Mouse (Mus musculus): ENCODE data around the gene Edem3. TPM values are rescaled to one million over a fixed set of nuclear protein-coding genes. Genes with fewer than 3 reads are reported as not detected.
"Not testable (repeated sequence)": the region's sequence is repeated elsewhere in the genome, so short reads cannot be mapped to it uniquely, and the experiment has no call there.

Gene Edem3
- polyA plus RNA-seq, 1 experiment: 8.6 TPM

- no peak overlapping the region for H3K27ac ChIP-seq (ENCODE audit: control insufficient read depth, insufficient read depth, low read depth, low read length, poor library complexity)
- no peak for TF ChIP-seq POLR2A (IDR thresholded peaks at IDR 0.05; ENCODE audit: borderline replicate concordance, control insufficient read depth, low read depth, low read length)
- TF ChIP-seq CTCF (IDR thresholded peaks at IDR 0.05; ENCODE audit: control insufficient read depth, insufficient read depth, low read length): no peak
- WGBS: 84% methylated on average over 3 of the region's 3 CpGs
- H3K4me1 ChIP-seq (ENCODE audit: control insufficient read depth, insufficient read depth, low read length): no peaks in the 10 kb centered on the region
- no peak overlapping the region for H3K4me3 ChIP-seq (replicated peaks; ENCODE audit: control insufficient read depth, low read depth, low read length)
These were observed 14.2 kb downstream of the Edem3 start for GRCm38 (mm10) chr1:151769200-151769913.

GRCm38 (mm10) chr1:151777616-151778015, 22.4 kb downstream of the Edem3 start:
- Histone ChIP-seq H3K27ac (ENCODE audit: control insufficient read depth, insufficient read depth, low read depth, low read length, poor library complexity) (no peak overlapping the region), H3K4me1 (ENCODE audit: control insufficient read depth, insufficient read depth, low read length) (no peaks in the 10 kb centered on the region; the same call in 1 of the 2 replicates), H3K4me3 (replicated peaks; ENCODE audit: control insufficient read depth, low read depth, low read length) (no peak overlapping the region)
- WGBS: 93% methylated on average over 2 of the region's 2 CpGs
- TF ChIP-seq CTCF (IDR thresholded peaks at IDR 0.05; ENCODE audit: control insufficient read depth, insufficient read depth, low read length) (no peak), POLR2A (IDR thresholded peaks at IDR 0.05; ENCODE audit: borderline replicate concordance, control insufficient read depth, low read depth, low read length) (no peak)

GRCm38 (mm10) chr1:151778592-151778991, 23.4 kb downstream of the Edem3 start:
- 100% methylated on average over 1 of the region's 1 CpGs for WGBS
- Histone ChIP-seq H3K4me1 (ENCODE audit: control insufficient read depth, insufficient read depth, low read length) (no peaks in the 10 kb centered on the region; the same call in 1 of the 2 replicates), H3K4me3 (replicated peaks; ENCODE audit: control insufficient read depth, low read depth, low read length) (no peak overlapping the region), H3K27ac (ENCODE audit: control insufficient read depth, insufficient read depth, low read depth, low read length, poor library complexity) (no peak overlapping the region)
- TF ChIP-seq POLR2A (IDR thresholded peaks at IDR 0.05; ENCODE audit: borderline replicate concordance, control insufficient read depth, low read depth, low read length): no peak
- no peak for TF ChIP-seq CTCF (IDR thresholded peaks at IDR 0.05; ENCODE audit: control insufficient read depth, insufficient read depth, low read length)

DNA sequence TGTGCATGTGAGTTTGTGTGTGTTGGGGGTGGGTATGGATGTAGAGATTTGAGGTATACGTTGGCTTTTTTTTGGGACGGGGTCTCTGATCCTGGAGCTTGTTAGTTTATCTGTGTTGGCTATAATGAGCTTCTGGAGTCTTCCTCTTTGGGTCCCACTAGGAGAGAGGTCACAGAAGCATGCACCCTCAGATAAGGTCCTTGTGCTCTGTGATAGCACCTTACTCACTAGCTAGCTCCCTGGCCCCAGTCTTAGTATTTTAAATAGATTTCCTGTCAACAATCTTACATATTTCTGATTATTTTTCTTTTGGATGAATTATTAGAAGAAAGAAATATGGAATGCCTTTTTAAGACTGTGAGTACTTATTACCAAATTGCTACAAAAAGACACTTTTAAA, 24.1 kb downstream of the Edem3 start:
- 74% methylated on average over 2 of the region's 2 CpGs for WGBS
- Histone ChIP-seq H3K4me1 (ENCODE audit: control insufficient read depth, insufficient read depth, low read length) (no peaks in the 10 kb centered on the region; the same call in 1 of the 2 replicates), H3K27ac (ENCODE audit: control insufficient read depth, insufficient read depth, low read depth, low read length, poor library complexity) (no peak overlapping the region), H3K4me3 (replicated peaks; ENCODE audit: control insufficient read depth, low read depth, low read length) (no peak overlapping the region)
- no peak for TF ChIP-seq CTCF (IDR thresholded peaks at IDR 0.05; ENCODE audit: control insufficient read depth, insufficient read depth, low read length)
- no peak for TF ChIP-seq POLR2A (IDR thresholded peaks at IDR 0.05; ENCODE audit: borderline replicate concordance, control insufficient read depth, low read depth, low read length)

DNA sequence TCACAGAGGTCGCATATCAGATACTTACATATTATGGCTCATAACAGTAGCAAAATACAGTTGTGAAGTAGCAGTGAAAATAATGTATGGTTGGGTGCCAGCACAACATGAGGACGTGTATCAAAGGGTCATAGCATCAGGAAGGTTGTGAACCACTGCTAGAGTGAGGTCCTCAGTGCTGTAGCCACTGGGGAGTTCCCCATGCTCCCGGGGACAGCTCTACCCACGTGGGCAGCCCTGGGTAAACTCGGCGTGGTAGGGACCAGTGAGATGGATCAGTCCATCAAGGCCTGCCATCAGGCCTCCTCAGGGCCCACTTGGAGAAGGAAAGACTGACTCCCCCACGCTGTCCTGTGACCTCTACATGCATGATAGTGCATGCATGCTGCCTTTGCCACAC, 26.3 kb downstream of the Edem3 start:
- no peak overlapping the region for H3K4me3 ChIP-seq (replicated peaks; ENCODE audit: control insufficient read depth, low read depth, low read length)
- no peak overlapping the region for H3K27ac ChIP-seq (ENCODE audit: control insufficient read depth, insufficient read depth, low read depth, low read length, poor library complexity)
- WGBS: 80% methylated on average over 7 of the region's 7 CpGs
- no peaks in the 10 kb centered on the region; the same call in 1 of the 2 replicates for H3K4me1 ChIP-seq (ENCODE audit: control insufficient read depth, insufficient read depth, low read length)
- TF ChIP-seq CTCF (IDR thresholded peaks at IDR 0.05; ENCODE audit: control insufficient read depth, insufficient read depth, low read length) (no peak), POLR2A (IDR thresholded peaks at IDR 0.05; ENCODE audit: borderline replicate concordance, control insufficient read depth, low read depth, low read length) (no peak)

DNA sequence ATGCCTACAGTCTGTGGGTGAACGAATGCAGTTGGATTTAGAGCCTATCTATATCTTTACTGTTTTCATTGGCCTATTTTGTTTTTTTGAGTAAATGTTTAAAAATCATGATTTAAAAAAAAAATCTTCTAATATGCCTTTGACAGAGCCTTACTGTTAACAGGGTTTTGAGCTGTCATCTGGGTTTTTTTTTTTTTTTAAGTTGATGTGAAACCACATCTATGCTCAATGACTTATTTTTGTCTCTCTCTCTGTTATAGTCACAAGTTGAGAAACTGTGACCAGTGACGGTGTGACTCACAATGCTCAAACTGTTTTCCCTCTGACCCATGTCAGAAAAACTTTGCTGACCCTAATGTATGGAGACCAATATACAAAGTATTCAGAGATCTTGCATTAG, 28.2 kb downstream of the Edem3 start:
- Histone ChIP-seq H3K4me3 (replicated peaks; ENCODE audit: control insufficient read depth, low read depth, low read length) (no peak overlapping the region), H3K27ac (ENCODE audit: control insufficient read depth, insufficient read depth, low read depth, low read length, poor library complexity) (no peak overlapping the region), H3K4me1 (ENCODE audit: control insufficient read depth, insufficient read depth, low read length) (no peaks in the 10 kb centered on the region; the same call in 1 of the 2 replicates)
- WGBS: 88% methylated on average over 2 of the region's 2 CpGs
- TF ChIP-seq CTCF (IDR thresholded peaks at IDR 0.05; ENCODE audit: control insufficient read depth, insufficient read depth, low read length): no peak

DNA sequence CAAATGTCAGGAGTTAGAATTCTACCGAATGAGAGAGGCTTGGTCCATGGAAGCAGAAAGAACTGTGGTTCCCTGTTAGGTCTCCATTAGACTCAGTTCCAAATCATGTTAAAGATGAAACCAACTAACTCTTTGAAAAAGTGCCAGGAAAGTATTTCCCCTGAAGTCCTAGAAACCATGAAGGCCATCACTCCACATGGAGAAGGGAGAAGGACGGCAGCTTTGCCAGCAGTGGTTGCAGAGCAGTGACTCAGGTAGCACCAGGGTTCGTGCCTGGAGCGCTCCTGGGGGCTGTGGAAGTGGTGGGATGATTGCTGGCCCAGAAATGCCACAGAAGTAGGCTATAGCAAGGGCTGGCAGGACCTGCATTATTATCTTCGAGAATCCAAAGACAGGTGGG, 31.2 kb downstream of the Edem3 start:
- Histone ChIP-seq H3K27ac (ENCODE audit: control insufficient read depth, insufficient read depth, low read depth, low read length, poor library complexity) (no peak overlapping the region), H3K4me1 (ENCODE audit: control insufficient read depth, insufficient read depth, low read length) (no peaks in the 10 kb centered on the region), H3K4me3 (replicated peaks; ENCODE audit: control insufficient read depth, low read depth, low read length) (no peak overlapping the region)
- TF ChIP-seq CTCF (IDR thresholded peaks at IDR 0.05; ENCODE audit: control insufficient read depth, insufficient read depth, low read length) (no peak), POLR2A (IDR thresholded peaks at IDR 0.05; ENCODE audit: borderline replicate concordance, control insufficient read depth, low read depth, low read length) (no peak)
- WGBS: 85% methylated on average over 5 of the region's 5 CpGs

DNA sequence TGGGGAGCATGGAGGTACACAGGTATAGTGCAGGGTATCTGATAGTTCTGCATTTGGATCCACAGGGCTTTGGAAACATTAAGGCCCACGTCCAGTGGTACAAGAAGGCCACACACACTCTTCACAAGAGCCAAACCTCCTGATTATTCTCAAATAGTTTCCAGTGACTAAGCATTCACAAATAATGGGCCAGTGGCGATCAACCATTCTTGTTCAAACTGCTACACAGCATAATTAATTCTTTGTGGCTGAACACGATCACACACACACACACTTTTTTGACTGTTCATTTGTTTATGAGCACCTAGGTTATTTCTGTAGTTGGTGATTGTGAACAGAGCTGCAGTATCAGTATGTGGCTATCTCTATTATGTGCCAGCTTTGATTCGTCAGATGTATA, 34.0 kb downstream of the Edem3 start:
- TF ChIP-seq CTCF (IDR thresholded peaks at IDR 0.05; ENCODE audit: control insufficient read depth, insufficient read depth, low read length): no peak
- no peak for TF ChIP-seq POLR2A (IDR thresholded peaks at IDR 0.05; ENCODE audit: borderline replicate concordance, control insufficient read depth, low read depth, low read length)
- Histone ChIP-seq H3K4me3 (replicated peaks; ENCODE audit: control insufficient read depth, low read depth, low read length) (no peak overlapping the region), H3K4me1 (ENCODE audit: control insufficient read depth, insufficient read depth, low read length) (no peaks in the 10 kb centered on the region), H3K27ac (ENCODE audit: control insufficient read depth, insufficient read depth, low read depth, low read length, poor library complexity) (no peak overlapping the region)
- 89% methylated on average over 4 of the region's 4 CpGs for WGBS

DNA sequence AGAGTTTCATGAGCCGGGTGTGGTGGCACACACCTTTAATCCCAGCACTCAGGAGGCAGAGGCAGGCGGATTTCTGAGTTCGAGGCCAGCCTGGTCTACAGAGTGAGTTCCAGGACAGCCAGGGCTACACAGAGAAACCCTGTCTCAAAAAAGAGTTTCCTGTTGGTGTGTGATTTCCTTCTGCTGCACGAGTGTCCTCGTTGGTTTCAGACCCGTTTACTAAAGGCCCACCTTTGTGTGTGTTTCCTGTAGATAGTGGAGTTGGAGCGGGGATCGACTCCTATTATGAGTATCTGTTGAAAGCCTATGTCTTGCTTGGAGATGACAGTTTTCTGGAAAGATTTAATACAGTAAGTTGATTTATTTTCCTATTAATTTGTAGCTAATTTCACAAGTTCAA, 36.9 kb downstream of the Edem3 start:
- H3K27ac ChIP-seq (ENCODE audit: control insufficient read depth, insufficient read depth, low read depth, low read length, poor library complexity); H3K4me3 ChIP-seq (replicated peaks; ENCODE audit: control insufficient read depth, low read depth, low read length); H3K4me1 ChIP-seq (ENCODE audit: control insufficient read depth, insufficient read depth, low read length): not testable (repeated sequence)
- 51% methylated on average over 8 of the region's 8 CpGs for WGBS

DNA sequence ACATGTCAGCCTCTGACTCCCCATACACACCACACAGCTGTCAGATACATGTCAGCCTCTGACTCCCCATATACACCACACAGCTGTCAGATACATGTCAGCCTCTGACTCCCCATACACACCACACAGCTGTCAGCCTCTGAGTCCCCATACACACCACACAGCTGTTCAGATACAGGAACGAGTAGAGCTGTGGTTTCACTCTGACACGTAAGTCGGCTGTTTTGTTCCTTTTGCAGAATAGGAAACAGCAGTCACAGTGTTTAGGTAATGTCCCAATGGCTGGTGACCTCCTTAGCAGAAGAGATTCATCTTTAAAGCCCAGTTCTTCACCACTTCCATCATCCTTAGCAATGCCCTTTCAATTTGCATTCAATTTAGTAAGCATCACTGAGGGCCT, 47.6 kb downstream of the Edem3 start:
- not testable (repeated sequence) for H3K4me1 ChIP-seq (ENCODE audit: control insufficient read depth, insufficient read depth, low read length); H3K4me3 ChIP-seq (replicated peaks; ENCODE audit: control insufficient read depth, low read depth, low read length); H3K27ac ChIP-seq (ENCODE audit: control insufficient read depth, insufficient read depth, low read depth, low read length, poor library complexity)
- 18% methylated on average over 3 of the region's 3 CpGs for WGBS
